Mouse (Mus musculus) kidney, adult 2 months (tissue): ENCODE data around the gene Fam83f.

Experiments used
- CTCF ChIP-seq: fragments of 200-500 bp; conservative IDR thresholded peaks from 2 replicates; pipeline ENCODE4 v1.5.1; 2011; ENCODE audit warnings: low read depth, mild to moderate bottlenecking, control low read depth, low read length, moderate library complexity, mixed read lengths; ENCODE audit not compliant: insufficient read depth, insufficient read length
- POLR2A ChIP-seq: fragments of 200-500 bp; IDR thresholded peaks from one replicate; pipeline ENCODE4 v1.6.1; 2011; ENCODE audit warnings: low read depth, low read length, control low read depth

- TF ChIP-seq CTCF: no peak
- TF ChIP-seq POLR2A: no peak
These were observed 50.2 kb downstream of the Fam83f start for GRCm38 (mm10) chr15:80721861-80722260.
